Mouse (Mus musculus): ENCODE data around the gene Rdh5. TPM values are rescaled to one million over a fixed set of nuclear protein-coding genes. Genes with fewer than 3 reads are reported as not detected.

Rdh5 gene
- polyA plus RNA-seq (2012; rRNA removed): 13.0 and 16.4 TPM in 2 replicates

DNA sequence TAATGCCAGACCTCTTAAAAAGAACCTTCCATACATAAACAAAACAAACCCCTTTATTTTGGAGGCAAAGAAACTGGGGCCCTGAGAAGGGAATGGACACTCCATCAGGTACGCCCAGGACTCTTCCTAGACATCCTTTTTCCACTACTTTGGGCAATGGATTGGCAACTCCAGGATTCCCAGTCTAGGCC lies at the start of gene Rdh5:
Gene Rdh5 (minus strand): TSS at position 67 of the 191 bp plus-strand sequence.

DNA sequence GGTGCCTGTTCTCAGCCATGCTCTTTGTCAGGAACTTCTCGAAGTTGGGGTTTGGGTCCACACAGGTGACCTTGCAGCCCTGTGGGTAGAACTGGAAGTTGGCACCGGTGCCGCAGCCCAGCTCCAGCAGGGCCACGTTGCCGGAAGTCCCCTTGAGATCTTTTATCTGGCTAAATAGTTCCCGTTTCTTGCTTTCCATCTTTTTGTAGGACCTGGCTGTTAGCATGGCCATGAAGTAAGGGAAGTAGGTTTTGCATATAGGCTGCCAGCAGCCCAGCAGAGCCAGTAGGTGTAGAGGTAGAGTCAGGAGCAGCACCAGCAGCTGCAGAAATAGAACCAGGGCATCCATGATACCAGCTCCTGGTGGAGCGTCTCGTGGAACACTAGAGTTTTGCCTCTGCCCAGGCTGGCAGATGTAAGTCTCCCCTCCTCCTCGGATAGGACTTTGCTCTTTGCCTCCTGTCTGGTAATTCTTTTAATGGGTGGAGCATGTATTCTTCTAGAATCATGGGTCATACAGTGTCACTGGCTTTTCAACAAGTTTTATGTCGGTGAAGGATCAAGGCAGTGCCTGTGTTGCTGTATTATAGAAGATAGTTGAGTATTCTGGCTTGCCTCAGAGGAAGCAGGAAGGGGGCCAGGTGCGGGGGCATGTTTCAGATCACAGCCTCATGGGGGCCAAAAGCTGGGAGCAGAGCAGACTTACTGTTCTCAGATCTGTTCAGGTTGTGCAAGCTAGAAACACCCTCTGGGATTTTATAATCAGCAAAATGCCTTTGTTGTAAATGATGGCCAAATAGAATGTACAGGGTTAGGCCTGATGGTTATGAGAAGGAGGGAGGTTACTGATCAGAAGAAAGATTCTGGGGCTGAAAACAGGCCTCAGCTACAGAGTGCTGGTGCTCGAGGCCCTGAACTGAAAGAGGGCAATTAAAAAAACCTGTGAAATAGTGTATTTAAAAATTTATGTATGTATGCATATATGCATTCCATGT lies 38.2 kb upstream of the Rdh5 start, which contains the start of gene Mettl7b:
Gene Mettl7b (minus strand): TSS at position 399 of the 995 bp plus-strand sequence.

DNA sequence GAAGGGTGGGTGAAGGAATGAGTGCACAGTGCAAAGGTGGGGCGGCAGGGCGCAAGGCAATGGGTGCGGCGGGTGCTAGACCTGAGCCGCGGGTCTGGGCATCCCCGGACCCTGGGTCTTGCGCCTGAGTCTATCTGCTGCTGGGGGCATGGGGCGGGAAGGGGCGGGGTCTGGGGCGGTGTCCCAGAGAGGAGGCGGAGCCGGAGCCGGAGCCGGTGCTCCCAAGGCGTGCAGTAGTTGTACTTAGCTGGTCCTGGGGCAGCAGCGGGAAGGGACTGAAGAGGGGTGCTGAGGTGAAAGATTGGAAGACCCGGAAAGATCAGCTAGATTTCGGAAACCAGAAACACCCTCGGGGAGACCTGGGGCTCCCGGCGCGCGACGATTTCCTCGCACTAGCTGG lies 10.9 kb upstream of the Rdh5 start, which contains the start of gene Itga7:
Gene Itga7 (plus strand): TSS at position 245 of the 400 bp plus-strand sequence.

DNA sequence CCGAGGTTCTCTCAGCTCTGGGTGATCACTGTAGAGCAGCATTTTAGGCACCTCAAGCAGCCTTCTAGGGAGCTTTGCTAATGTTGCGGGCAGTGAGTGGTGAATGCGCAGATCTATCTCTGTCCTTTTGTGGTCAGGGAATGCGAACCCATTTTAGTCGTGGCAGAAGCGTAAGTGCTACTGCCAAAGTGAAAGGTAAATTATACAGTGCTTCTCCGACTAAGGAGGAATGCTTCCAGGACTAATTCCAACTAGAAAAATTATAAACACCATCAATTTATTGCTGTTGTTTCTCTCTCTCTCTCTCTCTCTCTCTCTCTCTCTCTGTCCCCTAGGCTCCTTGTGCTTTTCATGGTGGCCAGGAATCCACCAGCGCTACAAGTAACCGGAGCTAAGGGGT lies 1.2 kb upstream of the Rdh5 start, which contains the start of gene Bloc1s1:
Gene Bloc1s1 (minus strand): TSS at position 101 of the 400 bp plus-strand sequence.

DNA sequence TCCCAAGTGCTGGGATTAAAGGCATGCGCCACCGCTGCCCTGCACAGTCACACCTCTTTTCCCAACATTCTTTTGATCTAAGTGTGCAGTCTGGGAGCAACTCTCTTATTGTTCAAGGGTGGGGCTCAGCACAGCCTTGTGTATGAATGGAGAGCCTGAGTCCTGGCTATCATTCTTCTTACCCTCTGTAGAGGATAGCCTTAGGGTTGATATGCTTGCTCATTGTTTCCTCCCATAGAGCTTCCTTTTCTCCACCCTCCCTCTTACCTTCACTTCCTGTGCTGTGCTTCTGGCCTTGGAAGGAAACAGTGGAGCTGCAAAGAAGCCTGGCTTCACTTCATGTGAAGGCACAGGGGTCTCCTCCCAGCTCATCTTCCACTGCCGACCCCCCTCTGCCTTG lies 22.0 kb downstream of the Rdh5 start, which contains the start of gene Cd63:
Gene Cd63 (plus strand): TSS at position 292 of the 400 bp plus-strand sequence.

DNA sequence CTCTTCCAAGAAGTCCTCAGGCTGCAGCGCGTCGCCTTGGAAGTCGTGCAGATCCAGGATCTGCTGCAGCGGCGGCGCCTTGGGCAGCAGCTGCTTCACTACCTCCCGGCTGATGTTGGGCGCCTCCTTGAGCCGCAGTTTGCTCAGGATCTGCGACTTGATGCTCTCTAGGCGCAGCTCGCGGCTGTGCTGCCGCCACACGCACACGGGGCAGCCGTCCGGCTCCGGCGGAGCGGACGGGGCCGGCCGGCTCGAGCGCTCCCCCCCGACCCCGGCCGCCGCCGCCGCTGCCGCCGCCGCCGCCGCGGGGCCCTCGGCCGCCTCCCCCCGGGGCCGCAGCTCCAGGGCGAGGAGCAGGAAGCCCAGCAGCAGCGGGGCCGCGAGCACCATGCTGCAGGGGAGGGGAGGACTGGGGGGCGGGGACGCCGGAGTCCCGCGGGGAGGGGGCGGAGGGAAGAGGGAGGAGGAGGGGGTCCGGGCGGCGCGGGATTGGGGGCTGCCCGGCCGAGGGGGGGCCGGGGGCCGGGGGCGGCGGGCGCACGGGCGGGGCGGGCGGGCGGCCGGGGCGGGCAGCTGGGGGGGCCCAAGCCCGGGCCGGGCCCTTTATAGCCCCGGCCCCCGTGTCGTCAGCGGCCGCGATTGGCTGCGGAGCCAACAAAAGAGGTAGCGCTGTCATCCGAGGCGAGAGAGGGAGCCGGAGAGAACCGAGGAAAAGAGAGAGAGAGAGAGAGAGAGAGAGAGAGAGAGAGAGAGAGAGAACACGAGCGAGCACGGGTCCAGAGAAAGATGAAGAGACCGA lies 31.2 kb downstream of the Rdh5 start, which contains the start of gene Gdf11:
Gene Gdf11 (minus strand): TSS at position 423 of the 799 bp plus-strand sequence.

Other genes with a start within 250 kb of the Rdh5 start
- 19.1 and 36.0 TPM in 2 replicates for gene Suox, start 248.8 kb downstream of the Rdh5 start, polyA plus RNA-seq (2012; rRNA removed)
- 35.8 and 44.6 TPM in 2 replicates for gene Rab5b, start 226.6 kb downstream of the Rdh5 start, polyA plus RNA-seq (2012; rRNA removed)
- gene Pmel, start 218.7 kb downstream of the Rdh5 start, polyA plus RNA-seq (2012; rRNA removed): 1.5 and 1.8 TPM in 2 replicates
- 4.8 and 7.7 TPM in 2 replicates for gene Cdk2, start 217.9 kb downstream of the Rdh5 start, polyA plus RNA-seq (2012; rRNA removed)
- gene Dgka, start 178.0 kb downstream of the Rdh5 start, polyA plus RNA-seq (2012; rRNA removed): 11.9 and 18.1 TPM in 2 replicates
- 7.1 and 7.7 TPM in 2 replicates for gene Pym1, start 175.0 kb downstream of the Rdh5 start, polyA plus RNA-seq (2012; rRNA removed)
- 1.2 and 1.7 TPM in 2 replicates for gene Mmp19, start 132.0 kb downstream of the Rdh5 start, polyA plus RNA-seq (2012; rRNA removed)
- gene Dnajc14, start 118.8 kb downstream of the Rdh5 start, polyA plus RNA-seq (2012; rRNA removed): 4.2 and 6.2 TPM in 2 replicates
- gene Tmem198b, start 118.5 kb downstream of the Rdh5 start, polyA plus RNA-seq (2012; rRNA removed): 9.4 and 11.5 TPM in 2 replicates
- gene Sarnp, start 105.6 kb downstream of the Rdh5 start, polyA plus RNA-seq (2012; rRNA removed): 0.31 and 0.76 TPM in 2 replicates
- gene Ormdl2, start 101.2 kb downstream of the Rdh5 start, polyA plus RNA-seq (2012; rRNA removed): 39.1 and 41.1 TPM in 2 replicates
- gene Gdf11, start 31.2 kb downstream of the Rdh5 start, polyA plus RNA-seq (2012; rRNA removed): 0.54 TPM in 2 replicates
- gene Cd63, start 21.9 kb downstream of the Rdh5 start, polyA plus RNA-seq (2012; rRNA removed): 52.8 and 59.1 TPM in 2 replicates
- gene Bloc1s1, start 1.1 kb upstream of the Rdh5 start, polyA plus RNA-seq (2012; rRNA removed): 50.6 and 55.1 TPM in 2 replicates
- gene Itga7, start 10.9 kb upstream of the Rdh5 start, polyA plus RNA-seq (2012; rRNA removed): 45.3 and 45.5 TPM in 2 replicates
- gene Mettl7b, start 38.1 kb upstream of the Rdh5 start, polyA plus RNA-seq (2012; rRNA removed): 2.9 and 4.1 TPM in 2 replicates
- not detected in 2 replicates for gene Olfr9, start 66.5 kb upstream of the Rdh5 start, polyA plus RNA-seq (2012; rRNA removed)
- gene Olfr763, start 87.9 kb upstream of the Rdh5 start, polyA plus RNA-seq (2012; rRNA removed): not detected in 2 replicates
- gene Olfr764-ps1, start 117.0 kb upstream of the Rdh5 start, polyA plus RNA-seq (2012; rRNA removed): not detected in 2 replicates
- not detected in 2 replicates for gene Olfr765, start 127.1 kb upstream of the Rdh5 start, polyA plus RNA-seq (2012; rRNA removed)
- gene Olfr766-ps1, start 146.1 kb upstream of the Rdh5 start, polyA plus RNA-seq (2012; rRNA removed): not detected in 2 replicates
- not detected in 2 replicates for gene Olfr767, start 160.0 kb upstream of the Rdh5 start, polyA plus RNA-seq (2012; rRNA removed)
- gene Olfr768, start 176.5 kb upstream of the Rdh5 start, polyA plus RNA-seq (2012; rRNA removed): not detected in 2 replicates
- not detected in 2 replicates for gene Olfr769, start 195.0 kb upstream of the Rdh5 start, polyA plus RNA-seq (2012; rRNA removed)
- not detected in 2 replicates for gene Olfr770, start 216.1 kb upstream of the Rdh5 start, polyA plus RNA-seq (2012; rRNA removed)
- not detected in 2 replicates for gene Olfr771, start 241.9 kb upstream of the Rdh5 start, polyA plus RNA-seq (2012; rRNA removed)

Measured in stomach, adult 2 months (tissue).